Mouse (Mus musculus) erythroblast, embryonic 14.5 days (primary cell): ENCODE results near the gene Ahctf1. TPM values are rescaled to one million over a fixed set of nuclear protein-coding genes. Genes with fewer than 3 reads are reported as not detected.
A peak's percentile ranks its signal among the peaks of the same experiment; 100 is the strongest.

Experiments used
- H3K27me3 ChIP-seq: 2 replicates; pipeline ENCODE4 v1.6.1; 2012; ENCODE audit warnings: inconsistent platforms; ENCODE audit not compliant: control insufficient read depth
- H3K36me3 ChIP-seq: 2 replicates; pipeline ENCODE4 v1.6.1; 2012; ENCODE audit warnings: mild to moderate bottlenecking, inconsistent platforms; ENCODE audit not compliant: control insufficient read depth
- H3K4me1 ChIP-seq: 2 replicates; pipeline ENCODE4 v1.6.1; 2012; ENCODE audit warnings: inconsistent platforms; ENCODE audit not compliant: control insufficient read depth
- H3K4me3 ChIP-seq: replicated peaks from 2 replicates; pipeline ENCODE3; 2012; ENCODE audit warnings: moderate library complexity, mild to moderate bottlenecking, inconsistent platforms
- H3K9me3 ChIP-seq: 2 replicates; pipeline ENCODE4 v1.6.1; 2012; ENCODE audit warnings: low read length, inconsistent platforms, mixed read lengths; ENCODE audit not compliant: control insufficient read depth
- GATA1 ChIP-seq: IDR thresholded peaks from 2 replicates; pipeline ENCODE4 v1.6.1; 2012; ENCODE audit warnings: low read length, inconsistent platforms, mixed read lengths
- TAL1 ChIP-seq: IDR thresholded peaks from 3 replicates; pipeline ENCODE4 v1.6.1; 2012; ENCODE audit warnings: low read length, inconsistent platforms, mixed read lengths
- polyA plus RNA-seq: library from polyadenylated mRNA; stranded (reverse); fragments of >175 nt; gene quantifications from 2 replicates; pipeline ENCODE4 v1.2.3, GENCODE M21; 2012

The Ahctf1 gene
- polyA plus RNA-seq, 1 experiment: 4.8 TPM

DNA sequence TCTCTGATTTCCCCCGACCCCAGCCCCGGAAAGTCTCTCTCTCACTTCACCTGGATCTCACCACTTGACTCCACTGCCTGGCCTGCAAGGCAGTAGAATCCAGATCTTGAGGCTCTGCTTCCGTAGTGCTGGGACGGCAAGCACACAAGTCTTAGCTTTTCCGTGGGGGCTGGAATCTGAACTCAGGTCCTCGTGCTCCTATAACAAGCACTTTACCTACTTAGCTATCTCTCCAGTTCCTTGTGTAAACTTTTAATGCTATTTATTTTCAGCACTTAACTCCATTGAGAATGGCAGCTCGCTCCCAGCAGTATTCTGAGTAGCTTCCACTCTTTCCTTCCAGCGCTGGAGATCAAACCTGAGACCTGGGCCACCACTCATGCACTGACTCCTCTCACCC is 26.6 kb downstream of the Ahctf1 start:
- Histone ChIP-seq H3K27me3 (no peaks in the 10 kb centered on the region), H3K4me1 (no peaks in the 10 kb centered on the region), H3K9me3 (no peaks in the 10 kb centered on the region), H3K36me3 (peaks cover 100% of the 10 kb centered on the region), H3K4me3 (no peak overlapping the region)
- TF ChIP-seq TAL1 (no peak), GATA1 (no peak)

DNA sequence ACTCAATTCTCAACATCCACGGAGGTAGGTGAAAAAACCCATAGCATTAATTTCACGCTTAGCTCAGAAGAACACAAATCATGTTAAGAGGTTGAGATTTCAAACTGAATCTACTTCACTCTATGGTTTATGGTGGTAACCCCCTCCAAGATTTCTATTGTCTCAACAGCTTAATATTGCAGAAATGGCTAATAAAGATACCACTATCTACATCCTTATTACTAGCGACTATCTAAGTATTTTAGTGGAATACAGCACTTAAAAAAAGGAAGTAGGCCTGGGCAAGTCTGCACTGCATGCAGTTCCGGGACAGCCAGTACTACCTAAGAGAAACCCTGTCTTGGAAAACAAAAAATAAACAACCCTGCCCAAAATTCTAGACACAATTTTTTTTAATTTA is 42.9 kb downstream of the Ahctf1 start:
- peaks cover 100% of the 10 kb centered on the region for H3K36me3 ChIP-seq
- no peaks in the 10 kb centered on the region for H3K27me3 ChIP-seq
- no peak overlapping the region for H3K4me3 ChIP-seq
- no peaks in the 10 kb centered on the region for H3K9me3 ChIP-seq
- TF ChIP-seq TAL1 (no peak), GATA1 (no peak)
- H3K4me1 ChIP-seq: no peaks in the 10 kb centered on the region

DNA sequence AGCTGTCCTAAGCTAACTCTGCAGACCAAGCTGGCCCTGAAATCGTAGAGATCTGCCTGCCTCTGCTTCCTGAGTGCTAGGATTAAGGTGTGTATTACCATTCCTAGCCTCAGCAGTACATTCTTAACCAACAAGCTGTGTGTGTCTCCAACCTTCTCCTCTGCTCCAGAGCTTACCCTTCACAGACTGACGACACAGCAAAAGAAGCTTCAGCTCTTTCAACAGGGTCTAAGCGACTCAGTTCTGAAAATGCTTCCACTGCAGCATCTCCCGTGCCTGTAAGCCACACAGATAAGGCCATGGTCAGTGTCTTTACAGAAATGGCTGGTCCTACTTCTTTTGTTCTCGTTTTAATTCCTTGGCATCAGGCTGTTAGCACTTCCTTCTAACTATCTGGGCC is 43.4 kb downstream of the Ahctf1 start:
- H3K9me3 ChIP-seq: no peaks in the 10 kb centered on the region
- no peaks in the 10 kb centered on the region for H3K27me3 ChIP-seq
- no peaks in the 10 kb centered on the region for H3K4me1 ChIP-seq
- H3K4me3 ChIP-seq: no peak overlapping the region
- TF ChIP-seq GATA1: no peak
- peaks cover 100% of the 10 kb centered on the region for H3K36me3 ChIP-seq

- no peaks in the 10 kb centered on the region for H3K4me1 ChIP-seq
- no peak overlapping the region for H3K4me3 ChIP-seq
- no peaks in the 10 kb centered on the region for H3K27me3 ChIP-seq
- H3K9me3 ChIP-seq: no peaks in the 10 kb centered on the region
- peaks cover 100% of the 10 kb centered on the region for H3K36me3 ChIP-seq
- TF ChIP-seq TAL1 (no peak), GATA1 (no peak)
These were observed 47.0 kb downstream of the Ahctf1 start for GRCm38 (mm10) chr1:179756477-179756876.

- Histone ChIP-seq H3K9me3 (no peaks in the 10 kb centered on the region), H3K4me3 (no peak overlapping the region), H3K27me3 (no peaks in the 10 kb centered on the region), H3K4me1 (no peaks in the 10 kb centered on the region; the same call in 1 of the 2 replicates), H3K36me3 (peaks cover 100% of the 10 kb centered on the region)
- TF ChIP-seq GATA1 (no peak), TAL1 (no peak)
These were observed 50.5 kb downstream of the Ahctf1 start for GRCm38 (mm10) chr1:179753006-179753405.

DNA sequence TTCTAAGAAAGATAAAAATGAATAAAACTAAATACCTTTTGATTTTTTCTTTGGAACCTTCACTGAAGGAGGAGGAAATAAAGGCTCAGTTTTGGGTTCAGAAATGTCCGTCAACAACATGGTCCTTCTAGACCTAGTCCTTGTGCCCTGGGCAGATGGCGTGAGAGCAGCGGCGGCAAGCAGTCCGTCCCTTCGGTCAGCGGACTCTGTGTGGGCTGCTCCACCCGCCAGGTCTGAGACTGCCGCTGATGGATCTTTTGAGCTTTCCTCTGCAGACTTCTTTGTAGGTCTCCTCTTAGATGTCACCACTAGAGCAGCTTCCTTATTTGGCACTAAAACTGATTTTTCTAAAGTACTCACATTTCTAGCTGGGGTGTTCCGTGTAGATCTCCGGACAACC is 51.2 kb downstream of the Ahctf1 start:
- H3K4me1 ChIP-seq: no peaks in the 10 kb centered on the region; the same call in 1 of the 2 replicates

GRCm38 (mm10) chr1:179745171-179745570 is 58.3 kb downstream of the Ahctf1 start, which contains the start of gene Kif28:
TSS of gene Kif28 (minus strand) at chr1:179745271.
- peaks cover 73% of the 10 kb centered on the region for H3K36me3 ChIP-seq
- TF ChIP-seq GATA1: no peak
- no peak for TF ChIP-seq TAL1
- no peaks in the 10 kb centered on the region for H3K9me3 ChIP-seq
- H3K4me3 ChIP-seq: no peak within 1 kb of the TSS
- H3K4me1 ChIP-seq: no peaks in the 10 kb centered on the region
- H3K27me3 ChIP-seq: no peaks in the 10 kb centered on the region

More for the DNA sequence above, 51.2 kb downstream of the Ahctf1 start:
- Histone ChIP-seq H3K4me3 (no peak overlapping the region), H3K36me3 (peaks cover 100% of the 10 kb centered on the region), H3K9me3 (no peaks in the 10 kb centered on the region), H3K27me3 (no peaks in the 10 kb centered on the region)
- TF ChIP-seq TAL1 (no peak), GATA1 (no peak)

DNA sequence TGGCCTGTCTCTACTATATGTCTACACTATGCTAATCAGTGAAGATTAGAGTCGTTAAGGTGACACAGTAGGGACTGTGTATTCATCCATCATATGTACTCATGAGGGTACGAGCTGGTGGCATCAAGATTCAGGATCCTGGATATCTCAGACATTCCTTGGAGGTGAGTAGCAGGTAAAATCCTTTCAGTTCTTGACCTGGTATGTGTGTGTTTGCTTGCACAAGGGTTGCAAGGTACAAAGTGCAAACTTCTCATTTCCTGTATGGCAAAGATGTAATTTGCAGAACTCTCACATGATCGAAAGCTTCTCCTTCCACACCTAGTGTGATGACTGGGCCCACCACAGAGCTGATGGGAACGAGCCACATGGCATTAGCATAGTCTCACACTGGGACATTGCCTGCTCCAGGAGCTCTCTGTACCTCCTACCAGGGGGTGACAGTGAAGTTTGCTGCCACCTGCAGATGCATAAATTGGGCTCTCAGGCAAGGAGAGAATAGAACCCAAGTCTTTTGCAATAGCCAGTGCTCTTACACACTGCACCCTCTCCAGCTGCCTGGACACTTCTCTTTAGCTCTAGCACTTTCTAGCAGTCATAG is 59.8 kb downstream of the Ahctf1 start:
- H3K9me3 ChIP-seq: no peaks in the 10 kb centered on the region
- peaks cover 58% of the 10 kb centered on the region for H3K36me3 ChIP-seq
- TF ChIP-seq GATA1: peak; percentile 6; the same call in 1 of the 2 replicates
- TF ChIP-seq TAL1: no peak
- H3K27me3 ChIP-seq: no peaks in the 10 kb centered on the region
- H3K4me3 ChIP-seq: no peak overlapping the region
- H3K4me1 ChIP-seq: no peaks in the 10 kb centered on the region

GRCm38 (mm10) chr1:179736483-179736882 is 67.0 kb downstream of the Ahctf1 start:
- Histone ChIP-seq H3K27me3 (peaks cover 4% of the 10 kb centered on the region; the same call in 1 of the 2 replicates), H3K4me1 (peaks cover 4% of the 10 kb centered on the region), H3K4me3 (no peak overlapping the region), H3K9me3 (no peaks in the 10 kb centered on the region), H3K36me3 (no peaks in the 10 kb centered on the region)
- no peak for TF ChIP-seq TAL1
- TF ChIP-seq GATA1: no peak
